Comparison of ENCODE assay signal across 9 mouse cellular contexts in genomic region chr2:18047646-18048452, GRCm38 (mm10). TPM values are rescaled to one million over a fixed set of nuclear protein-coding genes. Genes with fewer than 3 reads are reported as not detected.
DNase-seq lines count a peak whose midpoint lies in the region; ATAC-seq and TF ChIP-seq lines count a peak whose summit lies in the region.
"Had no signal": no experiment of that assay in that cellular context is flagged by ENCODE, and none has a peak within 500 bp of the region (broad histone marks: within the 10 kb centered on the region; RNA-seq: fewer than 3 reads in every experiment).

No protein-coding gene starts in this region.

- no peak for TF ChIP-seq CTCF in left cerebral cortex, adult 2 months (IDR thresholded peaks at IDR 0.05)

- peaks cover 41% of the 10 kb centered on the region for H3K4me1 ChIP-seq in hindbrain, embryonic 14.5 days (replicated peaks; ENCODE audit: control insufficient read depth, insufficient read depth, low read length)

- H3K4me3 ChIP-seq in hindbrain, embryonic 14.5 days (replicated peaks; ENCODE audit: low read length) = peak overlapping the region; percentile 89
- H3K4me3 ChIP-seq in left cerebral cortex, adult 2 months = peak overlapping the region; percentile 63

- H3K27ac ChIP-seq in hindbrain, embryonic 14.5 days = peak overlapping the region; percentile 100
- H3K27ac ChIP-seq in left cerebral cortex, adult 2 months = peak overlapping the region; percentile 98

- H3K9ac ChIP-seq in hindbrain, embryonic 14.5 days = peak overlapping the region; percentile 100

- intact Hi-C loops in left cerebral cortex, adult 2 months (cut with DNase I) = loop anchor here (1.0 to 5.0 kb wide), 3 partner anchors 17 to 644 kb away; partner anchors contain the start of genes Nebl and Spag6

- DNase-seq in Muller cell, postnatal 12 days (ENCODE audit: inconsistent ontology term) = peak; percentile 86
- DNase-seq in cerebellum, adult 9-10 months = peak; percentile 75
- DNase-seq in forelimb bud, embryonic 11.5 days (ENCODE audit: low read depth, low spot score) = peak; percentile 66
- no peak for DNase-seq in hindbrain, embryonic 14.5 days (ENCODE audit: low spot score)
- peak; percentile 69 to 74 for DNase-seq in left cerebral cortex, adult 2 months (ENCODE audit: extremely low spot score in 1 of 2, low spot score in 2 of 2)
- peak; percentile 82 to 91 for DNase-seq in lung, postnatal 4 days
- peak; percentile 68 for DNase-seq in right cerebral cortex, postnatal 14 days
- no peak for DNase-seq in c-Kit-positive CD71-positive TER-119-positive erythroid progenitor cells, embryonic 14.5 days (ENCODE audit: low spot score)

- H3K9me3 ChIP-seq in hindbrain, embryonic 14.5 days (ENCODE audit: control insufficient read depth, low read length) = no peaks in the 10 kb centered on the region

- peak; percentile 60 for ATAC-seq in hindbrain, embryonic 14.5 days (ENCODE audit: low FRiP score)

- H3K36me3 ChIP-seq in hindbrain, embryonic 14.5 days (replicated peaks; ENCODE audit: control insufficient read depth, insufficient read depth) = no peaks in the 10 kb centered on the region

- WGBS in hindbrain, embryonic 14.5 days = under 1% methylated on average over 70 of the region's 70 CpGs

- H3K4me2 ChIP-seq in hindbrain, embryonic 14.5 days (replicated peaks) = peak overlapping the region; percentile 95

- H3K27me3 ChIP-seq in hindbrain, embryonic 14.5 days (ENCODE audit: control insufficient read depth, insufficient read depth, low read length) = no peaks in the 10 kb centered on the region

RNA-seq across cellular contexts. Expression of gene Skida1, which starts 1.0 kb away (rescaled TPM):
- 4.9 and 5.4 TPM in 2 replicates for polyA plus RNA-seq in hindbrain, embryonic 14.5 days (2014; fragmentation: Nextera tagmentation; extraction: Ambion mirVana)
- total RNA-seq in left cerebral cortex, adult 2 months (2021) = 1 to 10 TPM; 7.4 to 8.0 TPM
- total RNA-seq: hematopoietic stem cell, adult 5-6 weeks had no signal

RNA-seq across cellular contexts. Expression of gene Mllt10, which starts 7.2 kb away (rescaled TPM):
- 26.8 and 33.1 TPM in 2 replicates for polyA plus RNA-seq in hindbrain, embryonic 14.5 days (2014; fragmentation: Nextera tagmentation; extraction: Ambion mirVana)
- 10 to 100 TPM; 51.6 to 52.1 TPM for total RNA-seq in left cerebral cortex, adult 2 months (2021)

RNA-seq across cellular contexts. Expression of gene A930004D18Rik, which starts 10.3 kb away (rescaled TPM):
- 5.7 and 6.3 TPM in 2 replicates for polyA plus RNA-seq in hindbrain, embryonic 14.5 days (2014; fragmentation: Nextera tagmentation; extraction: Ambion mirVana)
- total RNA-seq in left cerebral cortex, adult 2 months (2021) = 1 to 10 TPM; 2.7 to 5.0 TPM
- total RNA-seq: hematopoietic stem cell, adult 5-6 weeks had no signal

RNA-seq across cellular contexts. Expression of gene H2al2a, which starts 51.1 kb away (rescaled TPM):
- polyA plus RNA-seq in hindbrain, embryonic 14.5 days (2014; fragmentation: Nextera tagmentation; extraction: Ambion mirVana) = not detected in 2 replicates
- not detected for total RNA-seq in left cerebral cortex, adult 2 months (2021)
- total RNA-seq: hematopoietic stem cell, adult 5-6 weeks had no signal

Comparison
In these comparisons a context has a peak if more than half of its experiments do, and no peak if none do; other contexts are left out.
1. DNase-seq: peak in Muller cell, postnatal 12 days (single experiment), cerebellum, adult 9-10 months (single experiment), forelimb bud, embryonic 11.5 days (single experiment), left cerebral cortex, adult 2 months (2 of 2), lung, postnatal 4 days (2 of 2) and right cerebral cortex, postnatal 14 days (single experiment); none in hindbrain, embryonic 14.5 days (single experiment) and c-Kit-positive CD71-positive TER-119-positive erythroid progenitor cells, embryonic 14.5 days (single experiment).